Mouse (Mus musculus): ENCODE data around the gene Dnph1. TPM values are rescaled to one million over a fixed set of nuclear protein-coding genes. Genes with fewer than 3 reads are reported as not detected.
"Not testable (repeated sequence)": the region's sequence is repeated elsewhere in the genome, so short reads cannot be mapped to it uniquely, and the experiment has no call there.

Gene Dnph1
- polyA plus RNA-seq, 1 experiment from 2014 or later: 48.7 TPM

GRCm38 (mm10) chr17:46476601-46477000 is 19.9 kb upstream of the Dnph1 start:
- no peak overlapping the region for H3K9ac ChIP-seq
- no peak overlapping the region for H3K4me2 ChIP-seq (replicated peaks)
- no peaks in the 10 kb centered on the region for H3K4me1 ChIP-seq (replicated peaks)
- H3K9me3 ChIP-seq: no peaks in the 10 kb centered on the region
- H3K4me3 ChIP-seq (replicated peaks): no peak overlapping the region
- ATAC-seq: no peak
- no peak overlapping the region for H3K27ac ChIP-seq
- 61% methylated on average over 8 of the region's 8 CpGs for WGBS
- no peaks in the 10 kb centered on the region for H3K36me3 ChIP-seq
- H3K27me3 ChIP-seq (replicated peaks): peaks cover 9% of the 10 kb centered on the region; the same call in 1 of the 2 replicates

- WGBS: 85% methylated on average over 15 of the region's 15 CpGs
Observed at GRCm38 (mm10) chr17:46477286-46477685, 19.2 kb upstream of the Dnph1 start.

GRCm38 (mm10) chr17:46483561-46484001 is 12.9 kb upstream of the Dnph1 start:
- peaks cover 10% of the 10 kb centered on the region for H3K4me1 ChIP-seq (replicated peaks)
- H3K27ac ChIP-seq: no peak overlapping the region
- no peak overlapping the region for H3K9ac ChIP-seq
- peak overlapping the region; percentile 33 for H3K4me3 ChIP-seq (replicated peaks)
- no peaks in the 10 kb centered on the region for H3K9me3 ChIP-seq
- peak overlapping the region; percentile 67 for H3K4me2 ChIP-seq (replicated peaks)
- WGBS: under 1% methylated on average over 16 of the region's 16 CpGs
- ATAC-seq: peak; percentile 68
- no peaks in the 10 kb centered on the region for H3K36me3 ChIP-seq
- peaks cover 68% of the 10 kb centered on the region for H3K27me3 ChIP-seq (replicated peaks)

More at GRCm38 (mm10) chr17:46477286-46477685, 19.2 kb upstream of the Dnph1 start:
- no peaks in the 10 kb centered on the region for H3K36me3 ChIP-seq
- no peak overlapping the region for H3K4me2 ChIP-seq (replicated peaks)
- H3K4me1 ChIP-seq (replicated peaks): no peaks in the 10 kb centered on the region
- no peaks in the 10 kb centered on the region for H3K9me3 ChIP-seq
- no peak overlapping the region for H3K4me3 ChIP-seq (replicated peaks)
- H3K27ac ChIP-seq: no peak overlapping the region
- no peak for ATAC-seq
- no peak overlapping the region for H3K9ac ChIP-seq
- H3K27me3 ChIP-seq (replicated peaks): peaks cover 9% of the 10 kb centered on the region; the same call in 1 of the 2 replicates

- Histone ChIP-seq H3K27me3 (replicated peaks) (peaks cover 71% of the 10 kb centered on the region), H3K27ac (no peak overlapping the region), H3K4me1 (replicated peaks) (peaks cover 10% of the 10 kb centered on the region), H3K9me3 (no peaks in the 10 kb centered on the region), H3K9ac (no peak overlapping the region), H3K4me2 (replicated peaks) (peak overlapping the region; percentile 67), H3K36me3 (no peaks in the 10 kb centered on the region), H3K4me3 (replicated peaks) (peak overlapping the region; percentile 33)
- peak; percentile 17 for ATAC-seq
- WGBS: 3% methylated on average over 13 of the region's 13 CpGs
Observed at GRCm38 (mm10) chr17:46484021-46484431, 12.5 kb upstream of the Dnph1 start.

GRCm38 (mm10) chr17:46484461-46484875 is 12.0 kb upstream of the Dnph1 start:
- Histone ChIP-seq H3K4me1 (replicated peaks) (peaks cover 10% of the 10 kb centered on the region), H3K27ac (no peak overlapping the region), H3K27me3 (replicated peaks) (peaks cover 73% of the 10 kb centered on the region), H3K9me3 (no peaks in the 10 kb centered on the region), H3K9ac (no peak overlapping the region), H3K4me3 (replicated peaks) (no peak overlapping the region), H3K36me3 (no peaks in the 10 kb centered on the region), H3K4me2 (replicated peaks) (no peak overlapping the region; the same call in 1 of the 2 replicates)
- WGBS: 20% methylated on average over 6 of the region's 6 CpGs
- no peak for ATAC-seq

- no peaks in the 10 kb centered on the region for H3K9me3 ChIP-seq
- H3K36me3 ChIP-seq: no peaks in the 10 kb centered on the region
- WGBS: 8% methylated on average over 12 of the region's 22 CpGs
- H3K4me1 ChIP-seq (replicated peaks): peaks cover 10% of the 10 kb centered on the region
- no peak overlapping the region for H3K27ac ChIP-seq
- H3K4me2 ChIP-seq (replicated peaks): peak overlapping the region; percentile 73
- peaks cover 67% of the 10 kb centered on the region for H3K27me3 ChIP-seq (replicated peaks)
- H3K9ac ChIP-seq: peak overlapping the region; percentile 10; the same call in 1 of the 2 replicates
- H3K4me3 ChIP-seq (replicated peaks): peak overlapping the region; percentile 37
- no peak for ATAC-seq
Observed at GRCm38 (mm10) chr17:46486995-46487394, 9.5 kb upstream of the Dnph1 start.

GRCm38 (mm10) chr17:46487431-46487830 is 9.1 kb upstream of the Dnph1 start, which contains the start of gene Ttbk1:
Gene Ttbk1 (minus strand): TSS chr17:46487675.
- ATAC-seq: peak; percentile 16; the same call in 1 of the 2 replicates
- no peaks in the 10 kb centered on the region for H3K9me3 ChIP-seq

GRCm38 (mm10) chr17:46495486-46495885 is 1.0 kb upstream of the Dnph1 start:
- no peak for ATAC-seq
- WGBS: 81% methylated on average over 5 of the region's 5 CpGs

More at GRCm38 (mm10) chr17:46487431-46487830, 9.1 kb upstream of the Dnph1 start, which contains the start of gene Ttbk1:
- Histone ChIP-seq H3K4me3 (replicated peaks) (peak within 1 kb of the TSS; percentile 37), H3K27ac (no peak within 1 kb of the TSS), H3K4me2 (replicated peaks) (peak within 1 kb of the TSS; percentile 73), H3K36me3 (no peaks in the 10 kb centered on the region), H3K4me1 (replicated peaks) (peaks cover 10% of the 10 kb centered on the region), H3K9ac (peak within 1 kb of the TSS; percentile 10; the same call in 1 of the 2 replicates), H3K27me3 (replicated peaks) (peaks cover 67% of the 10 kb centered on the region)
- under 1% methylated on average over 30 of the region's 49 CpGs for WGBS

GRCm38 (mm10) chr17:46496081-46496480 is 430 bp upstream of the Dnph1 start:
- not testable (repeated sequence) for H3K27me3 ChIP-seq (replicated peaks); H3K4me3 ChIP-seq (replicated peaks); H3K4me2 ChIP-seq (replicated peaks); H3K36me3 ChIP-seq; H3K27ac ChIP-seq; H3K9me3 ChIP-seq; H3K9ac ChIP-seq
- peak; percentile 5; the same call in 1 of the 2 replicates for ATAC-seq
- H3K4me1 ChIP-seq (replicated peaks): peaks cover 10% of the 10 kb centered on the region; the same call in 1 of the 2 replicates

More at GRCm38 (mm10) chr17:46495486-46495885, 1.0 kb upstream of the Dnph1 start:
- no peak overlapping the region for H3K27ac ChIP-seq
- no peaks in the 10 kb centered on the region for H3K9me3 ChIP-seq
- H3K4me3 ChIP-seq (replicated peaks): no peak overlapping the region
- H3K9ac ChIP-seq: no peak overlapping the region
- H3K36me3 ChIP-seq: no peaks in the 10 kb centered on the region
- H3K4me2 ChIP-seq (replicated peaks): no peak overlapping the region
- 0 out of 2 replicates have a peak, but pooled peaks cover 3% of the 10 kb centered on the region for H3K27me3 ChIP-seq (replicated peaks)
- H3K4me1 ChIP-seq (replicated peaks): peaks cover 10% of the 10 kb centered on the region; the same call in 1 of the 2 replicates

- WGBS: 64% methylated on average over 8 of the region's 8 CpGs
- 0 out of 2 replicates have a peak, but pooled peaks have one; percentile 35 for ATAC-seq
Observed at GRCm38 (mm10) chr17:46497956-46498355, 1.4 kb downstream of the Dnph1 start.

GRCm38 (mm10) chr17:46502775-46503174 is 6.3 kb downstream of the Dnph1 start:
- 94% methylated on average over 2 of the region's 2 CpGs for WGBS
- Histone ChIP-seq H3K27me3 (replicated peaks) (no peaks in the 10 kb centered on the region), H3K27ac (no peak overlapping the region), H3K4me2 (replicated peaks) (no peak overlapping the region), H3K4me3 (replicated peaks) (no peak overlapping the region), H3K4me1 (replicated peaks) (peaks cover under 1% of the 10 kb centered on the region; the same call in 1 of the 2 replicates), H3K36me3 (no peaks in the 10 kb centered on the region), H3K9ac (no peak overlapping the region), H3K9me3 (no peaks in the 10 kb centered on the region)
- no peak for ATAC-seq

More at GRCm38 (mm10) chr17:46497956-46498355, 1.4 kb downstream of the Dnph1 start:
- no peak overlapping the region for H3K27ac ChIP-seq
- H3K27me3 ChIP-seq (replicated peaks): 0 out of 2 replicates have a peak, but pooled peaks cover 3% of the 10 kb centered on the region
- H3K36me3 ChIP-seq: no peaks in the 10 kb centered on the region
- no peak overlapping the region for H3K9ac ChIP-seq
- H3K9me3 ChIP-seq: no peaks in the 10 kb centered on the region
- H3K4me2 ChIP-seq (replicated peaks): peak overlapping the region; percentile 95
- H3K4me1 ChIP-seq (replicated peaks): peaks cover 10% of the 10 kb centered on the region; the same call in 1 of the 2 replicates
- H3K4me3 ChIP-seq (replicated peaks): no peak overlapping the region

GRCm38 (mm10) chr17:46503847-46504638 is 7.5 kb downstream of the Dnph1 start:
- H3K9ac ChIP-seq: no peak overlapping the region
- no peak overlapping the region for H3K27ac ChIP-seq
- H3K4me2 ChIP-seq (replicated peaks): no peak overlapping the region
- H3K4me3 ChIP-seq (replicated peaks): no peak overlapping the region
- 78% methylated on average over 14 of the region's 14 CpGs for WGBS
- H3K27me3 ChIP-seq (replicated peaks): no peaks in the 10 kb centered on the region
- no peaks in the 10 kb centered on the region for H3K9me3 ChIP-seq
- no peaks in the 10 kb centered on the region for H3K36me3 ChIP-seq
- no peaks in the 10 kb centered on the region for H3K4me1 ChIP-seq (replicated peaks)
- ATAC-seq: no peak

All from intestine, embryonic 15.5 days (tissue).